Mouse (Mus musculus): ENCODE data around the gene Gm5798.
"Not testable (repeated sequence)": the region's sequence is repeated elsewhere in the genome, so short reads cannot be mapped to it uniquely, and the experiment has no call there.

Gene Gm5798

GRCm38 (mm10) chr14:41348309-41348708, at the start of gene Gm5798:
TSS of gene Gm5798 (plus strand) at chr14:41348609.
- not testable (repeated sequence) for DNase-seq

- not testable (repeated sequence) for DNase-seq
These were observed 37.9 kb downstream of the Gm5798 start, which contains the start of gene Gm7945 for GRCm38 (mm10) chr14:41386279-41386678. TSS of gene Gm7945 (minus strand) at chr14:41386379.
